Mouse (Mus musculus) brain, embryonic 14.5 days (tissue): ENCODE results near the gene Gm39566.

Experiments
- CTCF ChIP-seq: fragments of 200-500 bp; IDR thresholded peaks from 2 replicates; pipeline ENCODE4 v1.5.1; 2012; ENCODE audit warnings: inconsistent platforms, mild to moderate bottlenecking, moderate library complexity, borderline replicate concordance; ENCODE audit not compliant: insufficient read depth, insufficient read length; ENCODE audit errors: extremely low read depth
- POLR2A ChIP-seq: fragments of 200-500 bp; IDR thresholded peaks from 2 replicates; pipeline ENCODE4 v1.6.1; 2012; ENCODE audit warnings: mild to moderate bottlenecking, inconsistent platforms, borderline replicate concordance; ENCODE audit not compliant: poor library complexity, insufficient read depth, insufficient read length, severe bottlenecking; ENCODE audit errors: extremely low read depth

- TF ChIP-seq CTCF = peak; percentile 56
- TF ChIP-seq POLR2A = no peak
Observed at GRCm38 (mm10) chr11:69803786-69804651, 11.1 kb downstream of the Gm39566 start.
